11 mouse cellular contexts compared by ENCODE assay signal in genomic region chr1:191054870-191055532, GRCm38 (mm10). TPM values are rescaled to one million over a fixed set of nuclear protein-coding genes. Genes with fewer than 3 reads are reported as not detected.
DNase-seq lines count a peak whose midpoint lies in the region; ATAC-seq and TF ChIP-seq lines count a peak whose summit lies in the region.
"Had no signal": no experiment of that assay in that cellular context is flagged by ENCODE, and none has a peak within 500 bp of the region (broad histone marks: within the 10 kb centered on the region; RNA-seq: fewer than 3 reads in every experiment).

No protein-coding gene starts in this region.

- no peak overlapping the region for H3K9ac ChIP-seq in hindbrain, postnatal 0 days (replicated peaks; ENCODE audit: low read length)
- no peak overlapping the region for H3K9ac ChIP-seq in liver, embryonic 15.5 days
- H3K9ac ChIP-seq in kidney, embryonic 15.5 days: no peak overlapping the region

- no peaks in the 10 kb centered on the region for H3K9me3 ChIP-seq in hindbrain, postnatal 0 days (ENCODE audit: low read length)
- no peaks in the 10 kb centered on the region for H3K9me3 ChIP-seq in hindbrain, embryonic 10.5 days
- H3K9me3 ChIP-seq in liver, embryonic 15.5 days (replicated peaks): no peaks in the 10 kb centered on the region
- H3K9me3 ChIP-seq in kidney, embryonic 15.5 days (replicated peaks): no peaks in the 10 kb centered on the region

- WGBS in hindbrain, postnatal 0 days: 72% methylated on average over 8 of the region's 8 CpGs
- WGBS in hindbrain, embryonic 10.5 days: 77% methylated on average over 8 of the region's 8 CpGs
- WGBS in liver, embryonic 15.5 days (ENCODE audit: insufficient replicate concordance): 28% methylated on average over 8 of the region's 8 CpGs
- 75% methylated on average over 8 of the region's 8 CpGs for WGBS in kidney, embryonic 15.5 days

- no peak for TF ChIP-seq POLR2A in brain, embryonic 14.5 days (IDR thresholded peaks at IDR 0.05; ENCODE audit: borderline replicate concordance, extremely low read depth, insufficient read depth, insufficient read length, poor library complexity, severe bottlenecking)

- H3K36me3 ChIP-seq in hindbrain, postnatal 0 days (ENCODE audit: insufficient read depth, low read length): no peaks in the 10 kb centered on the region
- H3K36me3 ChIP-seq in hindbrain, embryonic 10.5 days: no peaks in the 10 kb centered on the region
- H3K36me3 ChIP-seq in liver, embryonic 15.5 days (replicated peaks): no peaks in the 10 kb centered on the region
- H3K36me3 ChIP-seq in kidney, embryonic 15.5 days: peaks cover 4% of the 10 kb centered on the region; the same call in 1 of the 2 replicates

- H3K27ac ChIP-seq in hindbrain, postnatal 0 days: no peak overlapping the region
- no peak overlapping the region for H3K27ac ChIP-seq in hindbrain, embryonic 10.5 days
- H3K27ac ChIP-seq in liver, embryonic 15.5 days (replicated peaks): peak overlapping the region; percentile 57
- H3K27ac ChIP-seq in kidney, embryonic 15.5 days: no peak overlapping the region

- H3K4me3 ChIP-seq in hindbrain, postnatal 0 days (ENCODE audit: low read length): no peak overlapping the region
- no peak overlapping the region for H3K4me3 ChIP-seq in hindbrain, embryonic 10.5 days
- H3K4me3 ChIP-seq in liver, embryonic 15.5 days (replicated peaks): no peak overlapping the region
- no peak overlapping the region for H3K4me3 ChIP-seq in kidney, embryonic 15.5 days (replicated peaks)

- H3K27me3 ChIP-seq in hindbrain, postnatal 0 days (ENCODE audit: insufficient read depth, low read length): no peaks in the 10 kb centered on the region
- no peaks in the 10 kb centered on the region for H3K27me3 ChIP-seq in hindbrain, embryonic 10.5 days (ENCODE audit: insufficient read depth, poor library complexity, severe bottlenecking)
- H3K27me3 ChIP-seq in liver, embryonic 15.5 days: no peaks in the 10 kb centered on the region
- H3K27me3 ChIP-seq in kidney, embryonic 15.5 days: no peaks in the 10 kb centered on the region

- H3K4me2 ChIP-seq in hindbrain, postnatal 0 days (ENCODE audit: low read depth, low read length): no peak overlapping the region
- H3K4me2 ChIP-seq in liver, embryonic 15.5 days: no peak overlapping the region
- no peak overlapping the region for H3K4me2 ChIP-seq in kidney, embryonic 15.5 days

- no peak for ATAC-seq in hindbrain, postnatal 0 days
- ATAC-seq in liver, embryonic 15.5 days (ENCODE audit: insufficient read depth): peak; percentile 84
- no peak for ATAC-seq in kidney, embryonic 15.5 days (replicated peaks; ENCODE audit: low FRiP score)
- ATAC-seq: inflammation-experienced regulatory T-cells, adult 6 months had no signal

- H3K4me1 ChIP-seq in hindbrain, postnatal 0 days (ENCODE audit: insufficient read depth, low read length): no peaks in the 10 kb centered on the region
- no peaks in the 10 kb centered on the region for H3K4me1 ChIP-seq in hindbrain, embryonic 10.5 days (replicated peaks)
- H3K4me1 ChIP-seq in liver, embryonic 15.5 days (replicated peaks): peaks cover 17% of the 10 kb centered on the region
- H3K4me1 ChIP-seq in kidney, embryonic 15.5 days: no peaks in the 10 kb centered on the region

- peak; percentile 36 for TF ChIP-seq CTCF in hindbrain, postnatal 0 days (IDR thresholded peaks at IDR 0.05; ENCODE audit: low read depth)
- peak; percentile 6; the same call in 1 of the 2 replicates for TF ChIP-seq CTCF in brain, embryonic 14.5 days (IDR thresholded peaks at IDR 0.05; ENCODE audit: borderline replicate concordance, extremely low read depth, insufficient read depth, insufficient read length)

- no peak for DNase-seq in hindbrain, postnatal 0 days (ENCODE audit: low spot score)
- DNase-seq in hindbrain, embryonic 10.5 days (ENCODE audit: low spot score): no peak
- DNase-seq in ES-CJ7 (ENCODE audit: low read depth, low spot score): peak; percentile 32
- no peak for DNase-seq in brain, embryonic 14.5 days (ENCODE audit: low read depth)
- DNase-seq in ovary, adult 18-20 months (ENCODE audit: low spot score): no peak
- no peak for DNase-seq in cerebellum, postnatal 25 days
- DNase-seq: right cerebral cortex, postnatal 25 days had no signal

RNA-seq across cellular contexts. Expression of gene Tatdn3, which starts 7.7 kb away (rescaled TPM):
- total RNA-seq in hindbrain, postnatal 0 days (2014; rRNA removed): 9.1 and 14.8 TPM in 2 replicates
- 15.6 and 18.0 TPM in 2 replicates for polyA plus RNA-seq in hindbrain, postnatal 0 days (2015; fragmentation: Nextera tagmentation; extraction: Ambion mirVana)
- polyA plus RNA-seq in hindbrain, embryonic 10.5 days (2016; fragmentation: Nextera tagmentation; extraction: Ambion mirVana): 9.9 and 13.9 TPM in 2 replicates
- polyA plus RNA-seq in brain, embryonic 14.5 days (2012; rRNA removed): 23.8 and 25.3 TPM in 2 replicates
- 5.6 and 6.7 TPM in 2 replicates for polyA plus RNA-seq in liver, embryonic 15.5 days (2015; fragmentation: Nextera tagmentation; extraction: Ambion mirVana)
- 12.8 and 13.8 TPM in 2 replicates for polyA plus RNA-seq in kidney, embryonic 15.5 days (2015; fragmentation: Nextera tagmentation; extraction: Ambion mirVana)

RNA-seq across cellular contexts. Expression of gene Nsl1, which starts 7.8 kb away (rescaled TPM):
- total RNA-seq in hindbrain, postnatal 0 days (2014; rRNA removed): 1.2 and 2.7 TPM in 2 replicates
- 3.2 and 4.4 TPM in 2 replicates for polyA plus RNA-seq in hindbrain, postnatal 0 days (2015; fragmentation: Nextera tagmentation; extraction: Ambion mirVana)
- polyA plus RNA-seq in hindbrain, embryonic 10.5 days (2016; fragmentation: Nextera tagmentation; extraction: Ambion mirVana): 25.5 and 31.0 TPM in 2 replicates
- polyA plus RNA-seq in brain, embryonic 14.5 days (2012; rRNA removed): 6.0 and 7.8 TPM in 2 replicates
- polyA plus RNA-seq in liver, embryonic 15.5 days (2015; fragmentation: Nextera tagmentation; extraction: Ambion mirVana): 14.3 and 14.6 TPM in 2 replicates
- polyA plus RNA-seq in kidney, embryonic 15.5 days (2015; fragmentation: Nextera tagmentation; extraction: Ambion mirVana): 22.1 and 23.1 TPM in 2 replicates

RNA-seq across cellular contexts. Expression of gene Spata45, which starts 18.6 kb away (rescaled TPM):
- not detected in 2 replicates for total RNA-seq in hindbrain, postnatal 0 days (2014; rRNA removed)
- not detected in 2 replicates for polyA plus RNA-seq in hindbrain, postnatal 0 days (2015; fragmentation: Nextera tagmentation; extraction: Ambion mirVana)
- not detected in 2 replicates for polyA plus RNA-seq in hindbrain, embryonic 10.5 days (2016; fragmentation: Nextera tagmentation; extraction: Ambion mirVana)
- polyA plus RNA-seq in brain, embryonic 14.5 days (2012; rRNA removed): not detected in 2 replicates
- polyA plus RNA-seq in liver, embryonic 15.5 days (2015; fragmentation: Nextera tagmentation; extraction: Ambion mirVana): not detected in 2 replicates
- polyA plus RNA-seq in kidney, embryonic 15.5 days (2015; fragmentation: Nextera tagmentation; extraction: Ambion mirVana): not detected in 2 replicates
- total RNA-seq: left cerebral cortex, postnatal 36 days had no signal

RNA-seq across cellular contexts. Expression of gene Flvcr1, which starts 29.0 kb away (rescaled TPM):
- 27.6 and 44.9 TPM in 2 replicates for total RNA-seq in hindbrain, postnatal 0 days (2014; rRNA removed)
- 7.3 and 7.4 TPM in 2 replicates for polyA plus RNA-seq in hindbrain, postnatal 0 days (2015; fragmentation: Nextera tagmentation; extraction: Ambion mirVana)
- 6.4 and 6.9 TPM in 2 replicates for polyA plus RNA-seq in hindbrain, embryonic 10.5 days (2016; fragmentation: Nextera tagmentation; extraction: Ambion mirVana)
- 24.6 and 25.0 TPM in 2 replicates for polyA plus RNA-seq in brain, embryonic 14.5 days (2012; rRNA removed)
- polyA plus RNA-seq in liver, embryonic 15.5 days (2015; fragmentation: Nextera tagmentation; extraction: Ambion mirVana): 2.5 and 3.4 TPM in 2 replicates
- 6.7 and 7.1 TPM in 2 replicates for polyA plus RNA-seq in kidney, embryonic 15.5 days (2015; fragmentation: Nextera tagmentation; extraction: Ambion mirVana)

RNA-seq across cellular contexts. Expression of gene Batf3, which starts 42.6 kb away (rescaled TPM):
- 1.0 and 4.7 TPM in 2 replicates for total RNA-seq in hindbrain, postnatal 0 days (2014; rRNA removed)
- polyA plus RNA-seq in hindbrain, postnatal 0 days (2015; fragmentation: Nextera tagmentation; extraction: Ambion mirVana): 4.0 and 4.1 TPM in 2 replicates
- 4.8 and 5.2 TPM in 2 replicates for polyA plus RNA-seq in hindbrain, embryonic 10.5 days (2016; fragmentation: Nextera tagmentation; extraction: Ambion mirVana)
- 1.6 and 2.2 TPM in 2 replicates for polyA plus RNA-seq in brain, embryonic 14.5 days (2012; rRNA removed)
- 1.9 and 2.0 TPM in 2 replicates for polyA plus RNA-seq in liver, embryonic 15.5 days (2015; fragmentation: Nextera tagmentation; extraction: Ambion mirVana)
- 12.5 and 13.7 TPM in 2 replicates for polyA plus RNA-seq in kidney, embryonic 15.5 days (2015; fragmentation: Nextera tagmentation; extraction: Ambion mirVana)
